Mouse (Mus musculus) large intestine, adult 2 months (tissue): ENCODE data around the gene Smim24. TPM values are rescaled to one million over a fixed set of nuclear protein-coding genes. Genes with fewer than 3 reads are reported as not detected.

Experiments
- DNase-seq: peaks from one replicate; pipeline ENCODE4 v3.0.0-alpha.2; 2012; ENCODE audit warnings: low read depth, low spot score
- WGBS: fragments of 180-500 bp; shearing (Covaris S2); methylation state at CpG from one replicate; pipeline ENCODE4 v1.1.7; 2018; 5-methylcytosine and 5-hydroxymethylcytosine counted together
- polyA plus RNA-seq: library from polyadenylated mRNA; depleted of rRNA; stranded (reverse); fragments of >200 nt; gene quantifications from 2 replicates; pipeline ENCODE4 v1.2.3, GENCODE M21; 2012

Smim24 gene
- polyA plus RNA-seq, 1 experiment, result 2,134 TPM

- 21% methylated on average over 28 of the region's 28 CpGs for WGBS
- DNase-seq, result no peak
These were observed 28.2 kb upstream of the Smim24 start for GRCm38 (mm10) chr10:81364666-81365065.

GRCm38 (mm10) chr10:81365073-81365472 is 27.8 kb upstream of the Smim24 start:
- DNase-seq, result no peak

DNA sequence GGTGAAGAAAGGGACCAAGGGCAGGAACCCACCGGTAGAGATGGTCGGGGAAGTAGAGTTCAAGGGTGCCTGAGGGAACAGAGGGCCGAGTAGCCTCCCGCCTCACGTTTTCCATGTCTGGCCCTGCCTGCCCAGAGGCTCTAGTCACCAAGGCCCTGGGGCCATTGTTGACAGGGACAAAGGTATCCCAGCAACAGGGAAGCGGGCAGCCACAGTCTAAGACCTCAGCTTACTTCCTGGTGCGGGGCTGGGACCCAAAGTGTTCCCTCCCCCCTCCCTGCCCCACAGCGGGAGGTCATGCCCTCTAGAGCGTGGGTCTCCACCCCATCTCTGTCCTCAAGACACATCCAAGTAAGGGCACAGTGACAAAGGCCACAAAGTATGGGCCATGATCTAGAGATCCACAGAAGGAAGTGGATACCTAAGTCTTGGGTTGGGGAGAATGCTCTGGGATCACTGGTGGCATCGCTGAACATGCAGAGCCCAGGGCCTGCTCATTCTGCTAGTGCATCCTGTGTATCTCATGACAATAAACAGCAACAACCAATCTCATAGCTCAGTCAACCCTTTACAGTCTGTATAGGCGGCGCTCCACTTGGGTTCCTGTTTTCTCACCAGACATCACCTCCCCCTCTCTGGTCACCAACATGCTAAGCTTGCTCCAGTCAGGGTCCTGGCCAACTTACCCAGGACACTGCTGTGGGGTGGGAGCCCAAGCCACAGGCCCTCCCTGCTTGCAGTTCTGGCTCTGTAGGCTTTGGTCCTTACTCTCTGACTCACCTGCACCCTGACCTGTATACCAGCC is 27.0 kb upstream of the Smim24 start, which contains the start of gene 4930404N11Rik:
Gene 4930404N11Rik, minus strand, starts transcription at position 145 of the 805 bp plus-strand sequence.
- no peak for DNase-seq
- 46% methylated on average over 12 of the region's 12 CpGs for WGBS

More at GRCm38 (mm10) chr10:81365073-81365472, 27.8 kb upstream of the Smim24 start:
- 35% methylated on average over 4 of the region's 4 CpGs for WGBS

DNA sequence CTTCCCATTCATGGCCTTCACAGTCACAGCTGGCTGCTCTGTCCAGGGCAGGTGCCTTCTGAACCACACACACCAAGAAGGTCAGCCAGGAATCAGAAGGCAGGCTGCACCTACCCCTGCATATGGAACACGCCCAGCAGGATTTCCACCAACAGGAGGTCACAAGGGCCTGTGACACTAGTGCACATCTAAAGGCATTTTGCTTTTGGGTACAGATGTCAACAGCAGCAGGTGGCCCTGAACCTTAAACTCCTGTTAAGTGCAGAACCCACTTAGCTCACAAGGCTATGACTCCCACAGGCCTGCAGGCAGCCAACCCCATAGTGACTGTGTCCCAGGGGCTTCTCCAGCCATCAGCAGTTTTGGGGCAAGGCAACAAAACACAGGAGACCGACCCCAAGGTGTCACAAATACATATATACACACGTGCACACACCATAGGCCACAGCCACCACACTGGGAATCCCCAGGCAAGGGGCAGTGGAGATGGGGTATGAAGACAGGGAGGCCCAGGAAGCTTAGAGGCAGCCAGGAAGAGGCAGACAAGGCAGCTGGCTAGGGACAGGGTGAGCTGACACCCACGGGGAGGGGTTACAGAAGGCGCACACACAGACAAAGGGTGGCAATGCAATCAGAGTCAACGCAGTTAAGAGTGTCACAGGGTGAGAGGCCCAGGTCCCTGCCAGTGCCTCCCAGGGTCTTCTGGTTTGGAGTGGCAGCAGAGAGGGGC is 26.2 kb upstream of the Smim24 start:
- 61% methylated on average over 6 of the region's 6 CpGs for WGBS
- DNase-seq, result no peak

DNA sequence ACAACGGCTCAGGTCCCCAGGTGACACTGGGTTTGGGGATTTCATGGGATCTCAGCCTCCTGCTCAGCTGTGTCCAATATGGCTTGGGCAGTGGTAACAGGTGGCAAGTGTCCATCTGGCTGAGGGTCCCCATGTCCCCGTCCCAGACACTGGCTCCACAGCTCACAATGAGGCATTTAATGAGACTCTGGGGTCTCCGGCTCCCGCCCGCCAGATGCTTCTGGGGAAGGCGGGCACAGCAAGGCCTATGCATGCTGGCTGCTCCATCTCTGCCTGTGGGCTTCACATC is 25.7 kb upstream of the Smim24 start:
- no peak for DNase-seq
- 91% methylated on average over 6 of the region's 6 CpGs for WGBS

DNA sequence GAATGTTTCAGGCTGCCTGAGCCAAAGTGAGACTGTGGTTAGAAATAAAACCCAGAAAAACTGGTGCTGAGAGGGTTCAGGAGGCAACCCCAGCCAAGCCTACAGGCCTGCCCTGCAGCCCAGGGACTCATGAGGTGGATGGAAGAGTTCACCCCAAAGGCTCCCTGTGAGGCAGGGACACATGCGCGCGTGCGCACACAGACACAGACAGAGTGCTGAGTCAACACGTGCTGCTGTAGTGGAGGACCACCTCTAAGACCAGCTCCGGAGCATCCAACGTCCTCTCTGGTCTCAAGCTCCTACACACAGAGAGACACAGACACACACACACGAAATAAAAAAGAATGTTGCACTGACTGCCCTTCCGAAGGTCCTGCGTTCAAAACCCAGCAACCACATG is 17.5 kb upstream of the Smim24 start:
- WGBS, result 94% methylated on average over 10 of the region's 10 CpGs

GRCm38 (mm10) chr10:81376561-81377361 is 16.1 kb upstream of the Smim24 start:
- 28% methylated on average over 6 of the region's 6 CpGs for WGBS
- no peak for DNase-seq

More for the DNA sequence above, 17.5 kb upstream of the Smim24 start:
- no peak for DNase-seq

DNA sequence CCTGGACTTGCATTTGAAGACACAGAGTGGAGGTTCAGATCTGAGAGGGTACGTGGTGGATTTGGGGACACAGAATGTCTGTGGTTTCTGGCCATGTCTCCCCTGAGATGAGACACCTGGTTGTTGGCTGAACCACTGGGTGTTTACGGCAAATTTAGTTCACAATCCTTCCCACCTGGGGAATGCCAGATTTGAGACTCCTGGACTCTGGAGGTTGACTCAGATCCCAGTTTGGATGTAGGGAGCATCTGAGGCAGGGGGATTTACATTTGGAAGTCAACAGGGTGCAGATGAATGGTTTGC is 15.5 kb upstream of the Smim24 start:
- 19% methylated on average over 2 of the region's 2 CpGs for WGBS

GRCm38 (mm10) chr10:81377793-81378552 is 14.9 kb upstream of the Smim24 start, which contains the start of gene Fzr1:
Gene Fzr1 (minus strand): TSS chr10:81378516.
- no peak for DNase-seq
- WGBS, result under 1% methylated on average over 56 of the region's 59 CpGs

More for the DNA sequence above, 15.5 kb upstream of the Smim24 start:
- DNase-seq, result no peak

DNA sequence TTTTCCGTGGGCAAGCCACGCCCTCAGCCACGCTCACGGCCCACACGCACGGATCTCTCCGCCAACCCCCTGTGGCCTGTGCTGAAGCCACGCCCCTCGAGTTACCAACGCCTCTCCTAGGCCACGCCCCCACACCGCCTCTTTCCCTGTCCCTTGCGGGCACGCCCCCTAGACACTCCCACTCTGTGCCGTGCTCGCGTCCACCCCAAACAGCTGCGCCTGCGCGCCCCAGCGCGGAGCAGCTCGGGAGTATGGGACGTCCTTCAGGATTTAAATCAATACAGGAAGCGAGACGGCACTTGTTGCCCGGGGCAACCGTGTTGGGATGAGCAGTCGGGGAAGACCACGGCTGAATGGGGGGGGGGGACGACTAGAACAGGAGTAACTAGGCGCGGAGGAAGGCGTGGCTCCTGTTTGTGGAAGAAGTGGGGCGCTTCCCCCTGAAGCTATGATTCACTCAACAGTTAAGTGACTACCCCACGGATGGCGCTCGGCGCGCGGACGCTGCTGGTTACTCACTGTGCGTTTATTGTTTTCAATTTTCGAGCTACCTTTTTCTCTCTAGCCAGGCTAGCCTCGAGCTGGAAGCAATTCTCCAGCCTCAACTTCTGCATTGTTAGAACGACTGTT is 14.2 kb upstream of the Smim24 start:
- under 1% methylated on average over 46 of the region's 46 CpGs for WGBS
- DNase-seq, result peak; percentile 99

GRCm38 (mm10) chr10:81379183-81379553 is 13.7 kb upstream of the Smim24 start:
- DNase-seq, result no peak
- 57% methylated on average over 3 of the region's 3 CpGs for WGBS

GRCm38 (mm10) chr10:81379809-81380378 is 13.0 kb upstream of the Smim24 start:
- DNase-seq, result no peak
- 82% methylated on average over 6 of the region's 6 CpGs for WGBS

- no peak for DNase-seq
These were observed 10.8 kb upstream of the Smim24 start for GRCm38 (mm10) chr10:81382039-81382438.

DNA sequence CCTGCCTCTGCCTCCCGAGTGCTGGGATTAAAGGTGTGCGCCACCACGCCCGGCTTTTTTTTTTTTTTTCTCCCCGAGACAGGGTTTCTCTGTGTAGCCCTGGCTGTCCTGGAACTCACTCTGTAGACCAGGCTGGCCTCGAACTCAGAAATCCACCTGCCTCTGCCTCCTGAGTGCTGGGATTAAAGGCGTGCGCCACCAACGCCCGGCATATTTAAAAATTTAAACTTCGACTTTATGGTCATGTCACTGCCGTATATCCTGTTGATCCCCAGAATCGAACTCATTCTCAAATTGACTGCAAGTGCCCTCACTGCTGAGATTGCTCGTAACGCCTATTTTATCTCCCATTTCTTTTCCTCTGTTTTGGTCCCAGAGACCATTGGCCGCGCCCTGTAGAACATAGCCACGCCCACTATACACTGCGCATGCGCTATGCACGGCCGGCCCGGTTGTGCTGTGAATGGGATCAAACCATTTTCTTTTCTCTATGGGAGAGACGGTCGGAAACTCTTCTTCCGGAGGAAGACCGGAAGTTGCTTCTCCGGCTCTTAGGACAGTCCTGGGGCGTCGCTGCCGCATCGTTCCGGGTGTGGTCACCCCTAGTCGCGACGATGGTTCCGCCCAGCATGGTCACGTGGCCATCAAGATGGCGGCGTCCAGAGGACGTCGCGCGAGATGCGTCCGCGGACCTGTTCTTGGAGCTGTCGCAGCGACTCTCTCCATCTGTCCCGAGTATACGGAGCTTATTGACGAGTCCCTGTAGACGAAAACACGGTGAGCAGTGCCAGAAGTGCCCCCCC is 8.8 kb upstream of the Smim24 start, which contains the start of the genes Dohh and Gm48551:
Gene Dohh, plus strand, starts transcription at position 627 of the 803 bp plus-strand sequence.
Gene Gm48551, plus strand, starts transcription at position 665 of the 803 bp plus-strand sequence.
- peak; percentile 97 for DNase-seq
- 6% methylated on average over 54 of the region's 54 CpGs for WGBS

More at GRCm38 (mm10) chr10:81382039-81382438, 10.8 kb upstream of the Smim24 start:
- WGBS, result 35% methylated on average over 5 of the region's 5 CpGs

- under 1% methylated on average over 19 of the region's 19 CpGs for WGBS
- DNase-seq, result no peak
These were observed 8.3 kb upstream of the Smim24 start for GRCm38 (mm10) chr10:81384605-81384982.

GRCm38 (mm10) chr10:81385603-81386306 is 7.1 kb upstream of the Smim24 start:
- 70% methylated on average over 22 of the region's 22 CpGs for WGBS

DNA sequence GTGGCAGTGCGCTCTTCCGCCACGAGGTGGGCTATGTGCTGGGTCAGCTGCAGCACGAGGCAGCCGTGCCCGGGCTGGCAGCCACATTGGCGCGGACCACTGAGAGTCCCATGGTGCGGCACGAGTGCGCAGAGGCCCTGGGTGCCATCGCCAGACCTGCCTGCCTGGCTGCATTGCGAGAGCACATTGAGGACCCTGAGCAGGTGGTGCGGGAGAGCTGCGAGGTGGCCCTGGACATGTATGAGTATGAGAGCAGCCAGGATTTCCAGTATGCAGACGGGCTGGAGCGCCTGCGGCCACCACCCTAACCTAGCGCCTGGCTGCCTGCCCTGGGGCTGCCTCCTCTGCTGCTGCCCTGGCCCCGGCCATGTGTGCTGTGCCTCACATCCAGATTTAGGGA is 5.1 kb upstream of the Smim24 start:
- DNase-seq, result no peak
- 92% methylated on average over 20 of the region's 20 CpGs for WGBS

More at GRCm38 (mm10) chr10:81385603-81386306, 7.1 kb upstream of the Smim24 start:
- no peak for DNase-seq
